Mouse (Mus musculus) neutrophil, adult 83 days (primary cell): ENCODE data around the gene Fam90a1a. TPM values are rescaled to one million over a fixed set of nuclear protein-coding genes. Genes with fewer than 3 reads are reported as not detected.

Source experiments
- total RNA-seq, 2 experiments: library from RNA; stranded (reverse); gene quantifications; one replicate each; pipeline ENCODE4 v1.2.4; 2023

The Fam90a1a gene
- total RNA-seq = not detected

GRCm38 (mm10) chr8:21958414-21958813 lies at the start of gene Fam90a1a:
Gene Fam90a1a (plus strand): TSS chr8:21958714.

GRCm38 (mm10) chr8:21932610-21933009 lies 25.9 kb upstream of the Fam90a1a start, which contains the start of gene Defb15:
Gene Defb15 (minus strand): TSS chr8:21932710.

GRCm38 (mm10) chr8:21938052-21938451 lies 20.5 kb upstream of the Fam90a1a start, which contains the start of gene Defb35:
Gene Defb35 (plus strand): TSS chr8:21938352.

GRCm38 (mm10) chr8:21946462-21946861 lies 12.1 kb upstream of the Fam90a1a start, which contains the start of gene Defb13:
Gene Defb13 (plus strand): TSS chr8:21946762.

GRCm38 (mm10) chr8:21969475-21969874 lies 11.0 kb downstream of the Fam90a1a start, which contains the start of gene Ccdc70:
Gene Ccdc70 (plus strand): TSS chr8:21969775.

Other genes starting within 250 kb of the Fam90a1a start
- gene Defa24, start 224.2 kb upstream of the Fam90a1a start, total RNA-seq = not detected
- gene Defb50, start 135.2 kb upstream of the Fam90a1a start, total RNA-seq = not detected
- not detected for gene Defb2, start 118.8 kb upstream of the Fam90a1a start, total RNA-seq
- not detected for gene Defb10, start 99.8 kb upstream of the Fam90a1a start, total RNA-seq
- not detected for gene Defb9, start 73.3 kb upstream of the Fam90a1a start, total RNA-seq
- not detected for gene Defb11, start 52.3 kb upstream of the Fam90a1a start, total RNA-seq
- gene Defb15, start 26.0 kb upstream of the Fam90a1a start, total RNA-seq = not detected
- gene Defb35, start 20.4 kb upstream of the Fam90a1a start, total RNA-seq = not detected
- gene Defb13, start 12.0 kb upstream of the Fam90a1a start, total RNA-seq = not detected
- not detected for gene Ccdc70, start 11.1 kb downstream of the Fam90a1a start, total RNA-seq
- gene Atp7b, start 101.6 kb downstream of the Fam90a1a start, total RNA-seq = 1 to 10 TPM; 2.9 to 5.8 TPM
- 1 to 10 TPM; 6.2 to 9.9 TPM for gene Alg11, start 102.0 kb downstream of the Fam90a1a start, total RNA-seq
- not detected for gene Nek5, start 166.3 kb downstream of the Fam90a1a start, total RNA-seq
- 1 to 10 TPM; 1.0 to 1.1 TPM for gene Nek3, start 207.7 kb downstream of the Fam90a1a start, total RNA-seq
- 10 to 100 TPM; 20.3 to 25.3 TPM for gene Ckap2, start 227.1 kb downstream of the Fam90a1a start, total RNA-seq
- gene Vps36, start 234.1 kb downstream of the Fam90a1a start, total RNA-seq = 10 to 100 TPM; 20.2 to 23.3 TPM